Mouse (Mus musculus) heart, adult 18-20 months (tissue): ENCODE results near the gene Zfp27. TPM values are rescaled to one million over a fixed set of nuclear protein-coding genes. Genes with fewer than 3 reads are reported as not detected.
A peak's percentile ranks its signal among the peaks of the same experiment; 100 is the strongest.

Source experiments
- DNase-seq, 2 experiments: peaks; one replicate each; pipeline ENCODE4 v3.0.0; 2021 to 2022; ENCODE audit warnings: mixed read lengths in 1 of 2
- long read RNA-seq, 2 experiments: library from polyadenylated mRNA; stranded (forward); transcript quantifications; one replicate each; pipeline ENCODE4 v2.0.0; 2021
- total RNA-seq, 2 experiments: library from RNA; stranded (reverse); gene quantifications; 2 replicates each; pipeline ENCODE4 v1.2.3; 2021

Gene Zfp27
- total RNA-seq: 1 to 10 TPM; 8.6 to 8.7 TPM
- long read RNA-seq, experiment 1, transcript Zfp27-201 (5 exons, 3,150 nt): major isoform, 5 of 11 reads
- long read RNA-seq, experiment 1, partial matches to known transcripts: 1 of 11 reads
- long read RNA-seq, experiment 1, other reads (novel, unspliced or antisense): 5 of 11 reads
- long read RNA-seq, experiment 2, partial matches to known transcripts: 0 of 5 reads
- long read RNA-seq, experiment 2, other reads (novel, unspliced or antisense): 2 of 5 reads

GRCm38 (mm10) chr7:29905966-29906681 lies at the start of gene Zfp27:
TSS of gene Zfp27 (minus strand) at chr7:29906572.
- DNase-seq: peak; percentile 77 to 80

GRCm38 (mm10) chr7:29954731-29955130 lies 48.4 kb upstream of the Zfp27 start:
- DNase-seq: peak; percentile 27 to 69

- peak; percentile 88 to 90 for DNase-seq
Observed at GRCm38 (mm10) chr7:29953513-29954401, 47.4 kb upstream of the Zfp27 start, which contains the start of gene Zfp74. TSS of gene Zfp74 (minus strand) at chr7:29954089.

- DNase-seq: no peak
Observed at GRCm38 (mm10) chr7:29953086-29953485, 46.7 kb upstream of the Zfp27 start.

- DNase-seq: no peak
Observed at GRCm38 (mm10) chr7:29944201-29944600, 37.8 kb upstream of the Zfp27 start.

- no peak for DNase-seq
Observed at GRCm38 (mm10) chr7:29943720-29944119, 37.3 kb upstream of the Zfp27 start.

GRCm38 (mm10) chr7:29942740-29943139 lies 36.4 kb upstream of the Zfp27 start:
- DNase-seq: no peak

- DNase-seq: no peak
Observed at GRCm38 (mm10) chr7:29941027-29941426, 34.7 kb upstream of the Zfp27 start.

GRCm38 (mm10) chr7:29938856-29939255 lies 32.5 kb upstream of the Zfp27 start:
- no peak for DNase-seq

- no peak for DNase-seq
Observed at GRCm38 (mm10) chr7:29922780-29923179, 16.4 kb upstream of the Zfp27 start.

GRCm38 (mm10) chr7:29921439-29922093 lies 15.2 kb upstream of the Zfp27 start:
- no peak for DNase-seq

- peak in 1 of 2 experiments; percentile 26 for DNase-seq
Observed at GRCm38 (mm10) chr7:29918062-29918453, 11.7 kb upstream of the Zfp27 start.

GRCm38 (mm10) chr7:29917371-29918061 lies 11.1 kb upstream of the Zfp27 start:
- peak in 1 of 2 experiments; percentile 13 for DNase-seq

- no peak for DNase-seq
Observed at GRCm38 (mm10) chr7:29912172-29912571, 5.8 kb upstream of the Zfp27 start.

- no peak for DNase-seq
Observed at GRCm38 (mm10) chr7:29910252-29910651, 3.9 kb upstream of the Zfp27 start.

- DNase-seq: peak; percentile 90 to 93
Observed at GRCm38 (mm10) chr7:29908130-29908950, 2.0 kb upstream of the Zfp27 start, which contains the start of gene Zfp383. TSS of gene Zfp383 (plus strand) at chr7:29908223.

- peak in 1 of 2 experiments; percentile 13 for DNase-seq
Observed at GRCm38 (mm10) chr7:29907206-29907605, 834 bp upstream of the Zfp27 start.

GRCm38 (mm10) chr7:29906682-29907058 lies 298 bp upstream of the Zfp27 start:
- peak in 1 of 2 experiments; percentile 27 for DNase-seq

- DNase-seq: no peak
Observed at GRCm38 (mm10) chr7:29904101-29904500, 2.3 kb downstream of the Zfp27 start.

- DNase-seq: no peak
Observed at GRCm38 (mm10) chr7:29898351-29898750, 8.0 kb downstream of the Zfp27 start.
